Mouse (Mus musculus): ENCODE data around the gene Atp4a. TPM values are rescaled to one million over a fixed set of nuclear protein-coding genes. Genes with fewer than 3 reads are reported as not detected.
A peak's percentile ranks its signal among the peaks of the same experiment; 100 is the strongest.
"Not testable (repeated sequence)": the region's sequence is repeated elsewhere in the genome, so short reads cannot be mapped to it uniquely, and the experiment has no call there.

The Atp4a gene
- polyA plus RNA-seq, 1 experiment from 2014 or later: 0.84 TPM

GRCm38 (mm10) chr7:30723274-30723953 is 11.4 kb downstream of the Atp4a start:
- H3K4me3 ChIP-seq (ENCODE audit: low read depth, low read length): no peak overlapping the region
- no peaks in the 10 kb centered on the region for H3K9me3 ChIP-seq (ENCODE audit: control insufficient read depth, low read length)
- peaks cover 3% of the 10 kb centered on the region for H3K4me1 ChIP-seq (ENCODE audit: control insufficient read depth, insufficient read depth, low read length)
- H3K9ac ChIP-seq (ENCODE audit: low read length): no peak overlapping the region
- ATAC-seq (ENCODE audit: insufficient read depth, low FRiP score, low TSS enrichment) (no peak), DNase-seq (ENCODE audit: low spot score) (no peak)
- no peaks in the 10 kb centered on the region for H3K27me3 ChIP-seq (ENCODE audit: control insufficient read depth, insufficient read depth, low read length)
- 79% methylated on average over 6 of the region's 6 CpGs for WGBS
- H3K27ac ChIP-seq (ENCODE audit: low read depth, low read length): no peak overlapping the region
- H3K36me3 ChIP-seq (ENCODE audit: control insufficient read depth, insufficient read depth, low read length): no peaks in the 10 kb centered on the region; the same call in 1 of the 2 replicates
- H3K4me2 ChIP-seq (ENCODE audit: low read depth): no peak overlapping the region

DNA sequence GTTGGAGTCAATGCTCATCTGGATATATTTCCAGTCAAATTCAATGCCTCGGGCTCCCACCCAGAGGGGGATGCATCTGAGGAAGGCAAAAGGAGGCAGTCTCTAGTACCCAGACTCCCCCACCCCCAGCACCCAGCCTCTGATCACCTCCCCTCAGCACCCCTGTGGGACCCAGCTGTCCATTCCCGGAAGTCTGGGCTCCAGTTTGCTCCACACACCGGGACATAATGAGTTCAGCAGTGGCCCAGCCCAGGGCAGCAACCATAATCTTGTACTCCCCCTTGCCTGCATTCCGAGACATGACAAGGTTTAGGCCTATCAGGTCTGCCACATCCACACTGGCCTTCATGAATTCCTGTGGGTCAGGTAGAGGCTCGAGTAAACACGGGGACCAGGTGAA is 16.2 kb downstream of the Atp4a start:
- Histone ChIP-seq H3K27ac (ENCODE audit: low read depth, low read length) (no peak overlapping the region), H3K9ac (ENCODE audit: low read length) (no peak overlapping the region), H3K4me2 (ENCODE audit: low read depth) (peak overlapping the region; percentile 60), H3K4me3 (ENCODE audit: low read depth, low read length) (peak overlapping the region; percentile 87), H3K4me1 (ENCODE audit: control insufficient read depth, insufficient read depth, low read length) (peaks cover 14% of the 10 kb centered on the region), H3K36me3 (ENCODE audit: control insufficient read depth, insufficient read depth, low read length) (no peaks in the 10 kb centered on the region; the same call in 1 of the 2 replicates), H3K9me3 (ENCODE audit: control insufficient read depth, low read length) (no peaks in the 10 kb centered on the region), H3K27me3 (ENCODE audit: control insufficient read depth, insufficient read depth, low read length) (no peaks in the 10 kb centered on the region)
- DNase-seq (ENCODE audit: low spot score): no peak
- no peak for ATAC-seq (ENCODE audit: insufficient read depth, low FRiP score, low TSS enrichment)
- 85% methylated on average over 6 of the region's 6 CpGs for WGBS

DNA sequence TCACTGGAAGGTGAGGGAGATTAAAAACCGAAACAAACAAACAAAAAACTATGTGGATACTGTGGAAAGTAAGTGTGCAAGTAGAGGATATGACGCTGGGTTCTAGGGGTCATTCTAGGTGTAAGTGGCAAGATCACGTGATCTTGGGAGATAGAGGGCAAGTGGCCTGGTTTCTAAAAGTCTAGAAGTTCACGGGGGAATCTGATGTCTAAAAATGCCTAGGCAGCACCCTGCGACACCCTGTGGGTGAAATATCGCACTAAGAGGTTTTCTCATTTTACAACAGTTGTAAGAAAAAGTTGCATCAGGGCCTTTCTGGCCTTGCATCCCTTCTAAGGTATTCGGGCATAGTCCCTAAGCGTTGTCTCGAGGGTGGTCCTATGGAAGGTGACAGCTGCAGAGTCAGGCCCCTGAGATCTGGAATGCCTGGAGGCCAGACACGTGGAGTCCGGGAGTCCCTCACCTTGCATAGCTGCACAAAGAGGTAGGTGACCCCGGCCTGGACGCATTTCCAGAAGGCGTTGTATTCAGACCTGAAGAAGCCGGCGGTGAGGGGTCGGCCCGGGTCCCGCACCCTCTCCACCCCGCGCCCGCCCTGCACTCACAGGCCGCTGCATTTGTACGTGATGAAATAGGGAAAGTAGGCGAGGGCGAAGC is 16.9 kb downstream of the Atp4a start:
- ATAC-seq (ENCODE audit: insufficient read depth, low FRiP score, low TSS enrichment) (peak; percentile 59), DNase-seq (ENCODE audit: low spot score) (no peak)
- Histone ChIP-seq H3K9me3 (ENCODE audit: control insufficient read depth, low read length) (no peaks in the 10 kb centered on the region), H3K27ac (ENCODE audit: low read depth, low read length) (0 out of 2 replicates have a peak overlapping the region, but pooled peaks have one; percentile 2), H3K4me3 (ENCODE audit: low read depth, low read length) (peak overlapping the region; percentile 87), H3K4me1 (ENCODE audit: control insufficient read depth, insufficient read depth, low read length) (peaks cover 14% of the 10 kb centered on the region), H3K36me3 (ENCODE audit: control insufficient read depth, insufficient read depth, low read length) (no peaks in the 10 kb centered on the region; the same call in 1 of the 2 replicates), H3K27me3 (ENCODE audit: control insufficient read depth, insufficient read depth, low read length) (no peaks in the 10 kb centered on the region), H3K4me2 (ENCODE audit: low read depth) (peak overlapping the region; percentile 60), H3K9ac (ENCODE audit: low read length) (peak overlapping the region; percentile 80)
- WGBS: 10% methylated on average over 26 of the region's 26 CpGs

GRCm38 (mm10) chr7:30729396-30730063 is 17.5 kb downstream of the Atp4a start, which contains the start of gene Tmem147:
Gene Tmem147, minus strand, starts transcription at chr7:30729540.
- peaks cover 14% of the 10 kb centered on the region for H3K4me1 ChIP-seq (ENCODE audit: control insufficient read depth, insufficient read depth, low read length)
- DNase-seq (ENCODE audit: low spot score) (peak; percentile 95), ATAC-seq (ENCODE audit: insufficient read depth, low FRiP score, low TSS enrichment) (peak; percentile 98)
- WGBS: under 1% methylated on average over 60 of the region's 60 CpGs
- no peaks in the 10 kb centered on the region for H3K27me3 ChIP-seq (ENCODE audit: control insufficient read depth, insufficient read depth, low read length)
- peak within 1 kb of the TSS; percentile 77 for H3K27ac ChIP-seq (ENCODE audit: low read depth, low read length)
- H3K4me2 ChIP-seq (ENCODE audit: low read depth): peak within 1 kb of the TSS; percentile 60
- H3K4me3 ChIP-seq (ENCODE audit: low read depth, low read length): peak within 1 kb of the TSS; percentile 87
- peak within 1 kb of the TSS; percentile 80 for H3K9ac ChIP-seq (ENCODE audit: low read length)
- H3K36me3 ChIP-seq (ENCODE audit: control insufficient read depth, insufficient read depth, low read length): no peaks in the 10 kb centered on the region; the same call in 1 of the 2 replicates
- no peaks in the 10 kb centered on the region for H3K9me3 ChIP-seq (ENCODE audit: control insufficient read depth, low read length)

DNA sequence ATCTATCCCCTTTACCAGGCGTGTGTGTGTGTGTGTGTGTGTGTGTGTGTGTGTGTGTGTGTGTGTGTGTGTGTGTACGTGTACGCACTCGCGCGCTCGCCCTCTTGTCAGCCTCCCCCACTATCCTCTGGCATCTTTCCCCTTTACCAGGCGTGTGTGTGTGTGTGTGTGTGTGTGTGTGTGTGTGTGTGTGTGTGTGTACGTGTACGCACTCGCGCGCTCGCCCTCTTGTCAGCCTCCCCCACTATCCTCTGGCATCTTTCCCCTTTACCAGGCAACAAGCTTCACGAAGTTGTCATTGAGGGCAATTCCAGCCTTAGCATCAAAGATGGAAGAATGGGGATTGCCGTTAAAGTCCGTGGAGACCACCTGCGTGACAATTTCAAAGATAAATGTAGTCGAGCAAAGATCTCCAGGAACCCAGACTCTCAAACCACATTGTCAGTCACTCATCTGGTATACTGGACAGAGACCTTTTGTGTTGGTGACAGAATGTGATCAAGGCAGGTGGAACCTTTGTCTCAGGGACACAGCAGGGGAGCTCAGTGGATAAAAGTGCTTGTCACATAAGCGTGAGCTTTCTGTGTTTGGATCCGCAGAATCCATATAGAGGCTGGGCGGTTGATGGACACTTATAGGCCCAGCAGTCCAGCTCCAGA is 18.2 kb downstream of the Atp4a start:
- DNase-seq (ENCODE audit: low spot score); H3K36me3 ChIP-seq (ENCODE audit: control insufficient read depth, insufficient read depth, low read length); ATAC-seq (ENCODE audit: insufficient read depth, low FRiP score, low TSS enrichment); H3K9me3 ChIP-seq (ENCODE audit: control insufficient read depth, low read length); H3K27me3 ChIP-seq (ENCODE audit: control insufficient read depth, insufficient read depth, low read length): not testable (repeated sequence)
- 32% methylated on average over 11 of the region's 22 CpGs for WGBS
- Histone ChIP-seq H3K4me1 (ENCODE audit: control insufficient read depth, insufficient read depth, low read length) (peaks cover 14% of the 10 kb centered on the region), H3K9ac (ENCODE audit: low read length) (peak overlapping the region; percentile 80), H3K4me3 (ENCODE audit: low read depth, low read length) (peak overlapping the region; percentile 87), H3K27ac (ENCODE audit: low read depth, low read length) (peak overlapping the region; percentile 77), H3K4me2 (ENCODE audit: low read depth) (peak overlapping the region; percentile 60)

- WGBS: 86% methylated on average over 3 of the region's 3 CpGs
- H3K27ac ChIP-seq (ENCODE audit: low read depth, low read length): no peak overlapping the region
- no peak overlapping the region for H3K9ac ChIP-seq (ENCODE audit: low read length)
- peaks cover 6% of the 10 kb centered on the region; the same call in 1 of the 2 replicates for H3K36me3 ChIP-seq (ENCODE audit: control insufficient read depth, insufficient read depth, low read length)
- ATAC-seq (ENCODE audit: insufficient read depth, low FRiP score, low TSS enrichment) (no peak), DNase-seq (ENCODE audit: low spot score) (no peak)
- no peak overlapping the region for H3K4me2 ChIP-seq (ENCODE audit: low read depth)
- H3K4me1 ChIP-seq (ENCODE audit: control insufficient read depth, insufficient read depth, low read length): no peaks in the 10 kb centered on the region
- H3K9me3 ChIP-seq (ENCODE audit: control insufficient read depth, low read length): no peaks in the 10 kb centered on the region
- no peak overlapping the region for H3K4me3 ChIP-seq (ENCODE audit: low read depth, low read length)
- H3K27me3 ChIP-seq (ENCODE audit: control insufficient read depth, insufficient read depth, low read length): no peaks in the 10 kb centered on the region
These were observed 24.2 kb downstream of the Atp4a start for GRCm38 (mm10) chr7:30736211-30736610.

DNA sequence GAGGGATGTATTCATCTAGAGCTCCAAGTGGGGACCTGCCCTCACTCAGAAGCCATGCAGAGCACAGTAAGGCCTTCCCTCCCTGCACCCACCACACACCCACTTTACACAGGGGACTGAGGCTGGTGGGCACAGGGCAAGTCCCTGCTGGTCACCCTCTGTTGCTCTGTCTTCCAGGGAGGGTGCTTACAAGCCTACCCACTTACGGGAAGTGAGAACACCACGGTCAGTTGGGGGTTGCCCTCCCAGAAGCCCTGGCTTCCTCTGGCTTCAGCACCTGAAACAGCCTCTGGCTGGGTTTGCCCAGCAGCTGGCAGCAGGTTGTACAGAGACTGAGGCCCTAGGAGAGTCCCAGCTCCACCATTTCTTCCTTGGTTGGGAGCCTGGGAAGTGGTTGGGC is 30.6 kb downstream of the Atp4a start:
- H3K4me2 ChIP-seq (ENCODE audit: low read depth); DNase-seq (ENCODE audit: low spot score); H3K27ac ChIP-seq (ENCODE audit: low read depth, low read length); H3K36me3 ChIP-seq (ENCODE audit: control insufficient read depth, insufficient read depth, low read length); H3K9me3 ChIP-seq (ENCODE audit: control insufficient read depth, low read length); ATAC-seq (ENCODE audit: insufficient read depth, low FRiP score, low TSS enrichment); H3K4me3 ChIP-seq (ENCODE audit: low read depth, low read length); H3K4me1 ChIP-seq (ENCODE audit: control insufficient read depth, insufficient read depth, low read length); H3K9ac ChIP-seq (ENCODE audit: low read length); H3K27me3 ChIP-seq (ENCODE audit: control insufficient read depth, insufficient read depth, low read length): not testable (repeated sequence)
- 86% methylated on average over 2 of the region's 2 CpGs for WGBS

DNA sequence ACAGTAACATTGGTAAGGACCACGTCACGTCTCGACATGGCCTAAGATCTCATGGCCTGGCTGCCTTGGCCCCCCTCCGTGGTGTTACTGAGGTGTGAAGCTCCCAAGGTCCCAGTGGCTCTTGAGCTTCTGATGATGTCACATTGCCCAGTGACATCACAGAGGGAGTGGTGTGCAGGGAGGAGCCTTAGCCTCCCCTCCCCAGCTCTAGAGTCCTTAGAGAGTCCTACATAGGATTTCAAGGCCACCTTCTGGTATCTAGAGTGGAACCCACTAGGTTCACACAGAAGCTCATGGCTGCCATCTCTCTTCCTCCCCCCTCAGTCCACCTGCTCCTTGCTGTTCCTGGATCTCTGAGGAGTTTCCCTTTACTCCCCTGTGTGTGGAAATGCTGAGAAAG is 31.6 kb downstream of the Atp4a start, which contains the start of gene Gapdhs:
Gapdhs (minus strand) TSS at position 65 of the 400 bp plus-strand sequence.
- not testable (repeated sequence) for H3K9me3 ChIP-seq (ENCODE audit: control insufficient read depth, low read length); ATAC-seq (ENCODE audit: insufficient read depth, low FRiP score, low TSS enrichment); H3K36me3 ChIP-seq (ENCODE audit: control insufficient read depth, insufficient read depth, low read length); H3K4me2 ChIP-seq (ENCODE audit: low read depth); DNase-seq (ENCODE audit: low spot score); H3K27ac ChIP-seq (ENCODE audit: low read depth, low read length); H3K4me3 ChIP-seq (ENCODE audit: low read depth, low read length); H3K4me1 ChIP-seq (ENCODE audit: control insufficient read depth, insufficient read depth, low read length); H3K27me3 ChIP-seq (ENCODE audit: control insufficient read depth, insufficient read depth, low read length); H3K9ac ChIP-seq (ENCODE audit: low read length)
- 71% methylated on average over 1 of the region's 4 CpGs for WGBS

Measured in neural tube, embryonic 11.5 days (tissue).